Mouse (Mus musculus) CH12.LX (cell line): ENCODE measurements at regions not wholly inside any gene's neighbourhood (a gene's known extent, or its start where the extent isn't known, plus 50 kb on each side); places are given as distances from the start of the nearest gene placed in this dataset.

Experiments
- DNase-seq: peaks from one replicate; pipeline ENCODE4 v3.0.0-alpha.2; 2013; ENCODE audit errors: extremely low read depth
- H3K27ac ChIP-seq: 2 replicates; pipeline ENCODE4 v1.5.1; 2012; ENCODE audit warnings: low read depth, mild to moderate bottlenecking, control low read depth, moderate library complexity; ENCODE audit not compliant: insufficient read depth
- H3K27me3 ChIP-seq: replicated peaks from 2 replicates; pipeline ENCODE3; 2012; ENCODE audit warnings: inconsistent platforms
- H3K36me3 ChIP-seq, 2 experiments: replicated peaks in 1 of 2; 2 replicates each; pipeline versions ENCODE3 to v1.6.1; 2012; ENCODE audit warnings: inconsistent platforms in 1 of 2, low read length in 1 of 2, mild to moderate bottlenecking in 1 of 2, mixed read lengths in 1 of 2, moderate library complexity in 1 of 2; ENCODE audit not compliant: control insufficient read depth in 1 of 2, insufficient read depth in 1 of 2
- H3K4me1 ChIP-seq, 2 experiments: 2 replicates each; pipeline ENCODE4 v1.6.1; 2012; ENCODE audit warnings: inconsistent platforms in 1 of 2, moderate library complexity in 1 of 2; ENCODE audit not compliant: insufficient read depth in 2 of 2, control insufficient read depth in 1 of 2
- H3K4me2 ChIP-seq: 2 replicates; pipeline ENCODE4 v1.6.1; 2012; ENCODE audit warnings: low read depth, mild to moderate bottlenecking, control low read depth; ENCODE audit not compliant: poor library complexity, insufficient read depth, severe bottlenecking
- H3K4me3 ChIP-seq, 3 experiments: fragments of 150-350 bp in 1 of 3; sonication (generic) in 1 of 3; replicated peaks in 1 of 3; 2 replicates each; pipeline versions ENCODE3 to v1.5.1; 2011 to 2012; ENCODE audit warnings: low read depth in 2 of 3, low read length in 2 of 3, mild to moderate bottlenecking in 2 of 3, moderate library complexity in 2 of 3, control low read depth in 1 of 3, improper control_type of control experiment in 1 of 3, inconsistent platforms in 1 of 3, mixed read lengths in 1 of 3; ENCODE audit not compliant: poor library complexity in 1 of 3
- H3K79me2 ChIP-seq: replicated peaks from 2 replicates; pipeline ENCODE4 v1.6.1; 2012; ENCODE audit warnings: mild to moderate bottlenecking, moderate library complexity; ENCODE audit not compliant: control insufficient read depth, poor library complexity, insufficient read depth, severe bottlenecking; ENCODE audit errors: extremely low read depth
- H3K9ac ChIP-seq: 2 replicates; pipeline ENCODE4 v1.6.1; 2012; ENCODE audit warnings: low read depth, mild to moderate bottlenecking, control low read depth, moderate library complexity; ENCODE audit not compliant: insufficient read depth
- H3K9me3 ChIP-seq: replicated peaks from 2 replicates; pipeline ENCODE3; 2012; ENCODE audit warnings: low read length, inconsistent platforms, mixed read lengths
- BHLHE40 ChIP-seq: IDR thresholded peaks from 2 replicates; pipeline ENCODE4 v1.6.1; 2011; ENCODE audit warnings: mild to moderate bottlenecking, low read depth, low read length, improper control_type of control experiment
- CHD1 ChIP-seq: IDR thresholded peaks from 2 replicates; pipeline ENCODE4 v1.6.1; 2012; ENCODE audit warnings: low read depth, low read length, improper control_type of control experiment, inconsistent platforms
- CHD2 ChIP-seq: IDR thresholded peaks from 2 replicates; pipeline ENCODE4 v1.6.1; 2011; ENCODE audit warnings: low read length, improper control_type of control experiment
- E2F4 ChIP-seq: IDR thresholded peaks from 2 replicates; pipeline ENCODE4 v1.6.1; 2011; ENCODE audit warnings: low read depth, low read length, improper control_type of control experiment; ENCODE audit not compliant: insufficient replicate concordance
- EP300 ChIP-seq: IDR thresholded peaks from 2 replicates; pipeline ENCODE4 v1.6.1; 2011; ENCODE audit warnings: low read length, improper control_type of control experiment
- ETS1 ChIP-seq: conservative IDR thresholded peaks from 2 replicates; pipeline ENCODE4 v1.6.1; 2012; ENCODE audit warnings: low read depth, mild to moderate bottlenecking, inconsistent platforms, low read length, improper control_type of control experiment, moderate library complexity
- GABPA ChIP-seq: IDR thresholded peaks from 2 replicates; pipeline ENCODE4 v1.6.1; 2012; ENCODE audit warnings: low read depth, low read length, improper control_type of control experiment, inconsistent platforms; ENCODE audit not compliant: insufficient replicate concordance
- IRF4 ChIP-seq: IDR thresholded peaks from 2 replicates; pipeline ENCODE4 v1.6.1; 2014; ENCODE audit warnings: low read depth, mild to moderate bottlenecking, inconsistent platforms, low read length, improper control_type of control experiment
- JUN ChIP-seq: IDR thresholded peaks from 2 replicates; pipeline ENCODE4 v1.6.1; 2011; ENCODE audit warnings: low read depth, mild to moderate bottlenecking, low read length, improper control_type of control experiment, moderate library complexity; ENCODE audit not compliant: insufficient read depth
- KAT2A ChIP-seq: IDR thresholded peaks from 2 replicates; pipeline ENCODE4 v1.6.1; 2012; ENCODE audit warnings: low read length, improper control_type of control experiment, inconsistent platforms; ENCODE audit not compliant: insufficient replicate concordance
- MAFK ChIP-seq: IDR thresholded peaks from 2 replicates; pipeline ENCODE4 v1.6.1; 2011; ENCODE audit warnings: low read length, improper control_type of control experiment; ENCODE audit not compliant: insufficient replicate concordance
- MAX ChIP-seq: IDR thresholded peaks from 2 replicates; pipeline ENCODE4 v1.6.1; 2011; ENCODE audit warnings: low read length, improper control_type of control experiment
- MAZ ChIP-seq: IDR thresholded peaks from 2 replicates; pipeline ENCODE4 v1.6.1; 2012; ENCODE audit warnings: low read depth, mild to moderate bottlenecking, inconsistent platforms, low read length, improper control_type of control experiment, moderate library complexity
- MEF2A ChIP-seq: IDR thresholded peaks from 2 replicates; pipeline ENCODE4 v1.6.1; 2014; ENCODE audit warnings: low read depth, mild to moderate bottlenecking, inconsistent platforms, low read length, improper control_type of control experiment, borderline replicate concordance
- MXI1 ChIP-seq: IDR thresholded peaks from 2 replicates; pipeline ENCODE4 v1.6.1; 2011; ENCODE audit warnings: mild to moderate bottlenecking, low read depth, low read length, improper control_type of control experiment
- NELFE ChIP-seq: IDR thresholded peaks from 2 replicates; pipeline ENCODE4 v1.6.1; 2011; ENCODE audit warnings: low read depth, low read length, improper control_type of control experiment
- NRF1 ChIP-seq: IDR thresholded peaks from 2 replicates; pipeline ENCODE4 v1.6.1; 2014; ENCODE audit warnings: low read depth, mild to moderate bottlenecking, inconsistent platforms, low read length, improper control_type of control experiment, moderate library complexity
- PAX5 ChIP-seq: IDR thresholded peaks from 2 replicates; pipeline ENCODE4 v1.6.1; 2012; ENCODE audit warnings: low read length, inconsistent platforms, mixed read lengths
- POLR2A ChIP-seq: IDR thresholded peaks from 2 replicates; pipeline ENCODE4 v1.6.1; 2011; ENCODE audit warnings: low read depth, mild to moderate bottlenecking, improper control_type of control experiment, low read length
- RAD21 ChIP-seq: IDR thresholded peaks from 2 replicates; pipeline ENCODE4 v1.6.1; 2011; ENCODE audit warnings: low read depth, mild to moderate bottlenecking, low read length, improper control_type of control experiment, moderate library complexity
- RCOR1 ChIP-seq: conservative IDR thresholded peaks from 2 replicates; pipeline ENCODE4 v1.6.1; 2012; ENCODE audit warnings: low read depth, mild to moderate bottlenecking, inconsistent platforms, low read length, improper control_type of control experiment
- SMC3 ChIP-seq: IDR thresholded peaks from 2 replicates; pipeline ENCODE4 v1.6.1; 2011; ENCODE audit warnings: low read depth, low read length, improper control_type of control experiment
- TBP ChIP-seq: conservative IDR thresholded peaks from 2 replicates; pipeline ENCODE4 v1.6.1; 2011; ENCODE audit warnings: low read depth, low read length, improper control_type of control experiment
- USF1 ChIP-seq: IDR thresholded peaks from 2 replicates; pipeline ENCODE4 v1.6.1; 2014; ENCODE audit warnings: low read depth, mild to moderate bottlenecking, inconsistent platforms, low read length, improper control_type of control experiment
- USF2 ChIP-seq: conservative IDR thresholded peaks from 2 replicates; pipeline ENCODE4 v1.6.1; 2011; ENCODE audit warnings: low read depth, low read length, improper control_type of control experiment
- ZC3H11A ChIP-seq: IDR thresholded peaks from 2 replicates; pipeline ENCODE4 v1.6.1; 2012; ENCODE audit warnings: low read depth, mild to moderate bottlenecking, inconsistent platforms, low read length, improper control_type of control experiment
- ZMIZ1 ChIP-seq: IDR thresholded peaks from 2 replicates; pipeline ENCODE4 v1.6.1; 2012; ENCODE audit warnings: low read depth, mild to moderate bottlenecking, inconsistent platforms, low read length, improper control_type of control experiment
- ZNF384 ChIP-seq: IDR thresholded peaks from 2 replicates; pipeline ENCODE4 v1.6.1; 2012; ENCODE audit warnings: low read depth, low read length, improper control_type of control experiment, inconsistent platforms
- dilution Hi-C: fragments of 300-500 bp; cut with MboI; formaldehyde crosslinking; loops from 2 replicates; pipeline ENCODE4 v1.14.3; 2020; ENCODE audit warnings: low sequenced_read_pairs; ENCODE audit not compliant: extremely low pct_unique_long_range_greater_than_20kb, extremely low pct_ligation_motif_present
- in situ Hi-C: fragments of 300-500 bp; cut with MboI; formaldehyde crosslinking; loops from 3 replicates; pipeline ENCODE4 v1.14.3; 2019; ENCODE audit warnings: low sequenced_read_pairs, low pct_ligation_motif_present, low pct_unique_long_range_greater_than_20kb, mixed read lengths

DNA sequence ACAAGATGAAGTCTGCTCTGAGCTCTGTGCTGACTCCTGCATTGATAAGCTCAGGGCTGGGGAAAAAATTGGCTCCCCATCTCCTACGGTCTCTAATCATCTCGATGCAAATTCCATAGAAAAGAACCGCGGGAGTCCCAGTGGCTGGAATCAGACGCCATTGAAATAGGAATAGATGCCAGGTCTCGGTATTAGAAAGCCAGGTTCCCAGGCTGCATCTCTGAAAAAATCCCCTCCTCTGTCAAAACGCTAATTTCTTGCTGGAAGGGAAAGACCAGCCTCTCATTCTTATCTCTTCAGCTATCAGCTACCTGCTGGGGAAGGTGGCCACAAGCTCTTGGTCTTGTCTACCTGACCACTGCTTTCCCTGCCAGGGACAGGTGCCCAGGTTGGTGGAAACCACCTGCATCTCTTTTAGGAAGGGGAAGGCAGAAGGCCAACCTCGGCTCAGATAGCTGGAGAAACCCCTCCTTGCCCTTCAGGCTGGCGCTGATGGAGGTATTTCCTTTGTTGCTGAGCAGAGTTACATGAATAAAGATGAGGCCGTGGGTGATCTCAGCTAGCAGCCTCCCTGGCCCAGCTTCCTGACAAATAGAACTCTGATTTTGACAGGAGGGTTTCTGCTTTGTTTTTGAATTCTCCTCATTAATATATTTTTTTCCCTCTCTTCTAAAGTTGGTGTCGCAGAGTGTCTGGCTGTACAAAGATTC lies 638.1 kb downstream of the Tbc1d22a start:
- in situ Hi-C loops (no loop called here), dilution Hi-C loops (no loop called here)
- peaks cover 84% of the 10 kb centered on the region for H3K9me3 ChIP-seq
- no peak for DNase-seq
- TF ChIP-seq MXI1: no peak
- no peak for TF ChIP-seq USF2
- no peak for TF ChIP-seq EP300
- no peak for TF ChIP-seq CHD1
- no peak for TF ChIP-seq ZMIZ1
- TF ChIP-seq MAFK: no peak
- no peak for TF ChIP-seq GABPA
- no peak for TF ChIP-seq MAZ
- TF ChIP-seq SMC3: no peak
- TF ChIP-seq POLR2A: no peak
- TF ChIP-seq ZNF384: no peak
- TF ChIP-seq MAX: no peak
- TF ChIP-seq RCOR1: no peak
- no peak for TF ChIP-seq IRF4
- no peak for TF ChIP-seq BHLHE40
- H3K4me3 ChIP-seq: no peak overlapping the region
- H3K9ac ChIP-seq: no peak overlapping the region
- no peaks in the 10 kb centered on the region for H3K79me2 ChIP-seq
- no peaks in the 10 kb centered on the region for H3K36me3 ChIP-seq
- H3K27ac ChIP-seq: no peak overlapping the region
- no peaks in the 10 kb centered on the region for H3K4me1 ChIP-seq
- no peaks in the 10 kb centered on the region for H3K27me3 ChIP-seq
- no peak overlapping the region for H3K4me2 ChIP-seq

GRCm38 (mm10) chr15:86858356-86858906 lies 644.2 kb downstream of the Tbc1d22a start:
- no peaks in the 10 kb centered on the region for H3K4me1 ChIP-seq
- no peak overlapping the region for H3K9ac ChIP-seq
- H3K36me3 ChIP-seq: no peaks in the 10 kb centered on the region
- no peak overlapping the region for H3K4me3 ChIP-seq
- no peak for DNase-seq
- dilution Hi-C loops (no loop called here), in situ Hi-C loops (no loop called here)
- H3K79me2 ChIP-seq: no peaks in the 10 kb centered on the region
- H3K27me3 ChIP-seq: no peaks in the 10 kb centered on the region
- TF ChIP-seq RCOR1: no peak
- no peak for TF ChIP-seq PAX5
- no peak for TF ChIP-seq MEF2A
- no peak for TF ChIP-seq TBP
- TF ChIP-seq ETS1: no peak
- TF ChIP-seq NRF1: no peak
- no peak for TF ChIP-seq MAZ
- TF ChIP-seq ZC3H11A: no peak
- TF ChIP-seq BHLHE40: no peak
- TF ChIP-seq RAD21: no peak
- no peak for TF ChIP-seq KAT2A
- no peak for TF ChIP-seq CHD2
- TF ChIP-seq E2F4: no peak
- TF ChIP-seq CHD1: no peak
- TF ChIP-seq NELFE: no peak
- TF ChIP-seq SMC3: no peak
- no peak for TF ChIP-seq ZNF384
- TF ChIP-seq GABPA: no peak
- no peak for TF ChIP-seq JUN
- no peak for TF ChIP-seq USF1
- peaks cover 84% of the 10 kb centered on the region for H3K9me3 ChIP-seq
- no peak overlapping the region for H3K27ac ChIP-seq
- no peak overlapping the region for H3K4me2 ChIP-seq
